Mouse (Mus musculus) monocyte, adult 2 months (primary cell): ENCODE measurements around the gene Pcp4.
A peak's percentile ranks its signal among the peaks of the same experiment; 100 is the strongest.

Experiments
- DNase-seq, 2 experiments: peaks; one replicate each; pipeline ENCODE4 v3.0.0; 2022; ENCODE audit warnings: low spot score in 2 of 2, low read depth in 1 of 2

Gene Pcp4

GRCm38 (mm10) chr16:96487007-96487684, 19.7 kb downstream of the Pcp4 start:
- no peak for DNase-seq

GRCm38 (mm10) chr16:96488038-96488437, 20.6 kb downstream of the Pcp4 start:
- DNase-seq = no peak

- no peak for DNase-seq
Measured at GRCm38 (mm10) chr16:96491530-96491929, 24.1 kb downstream of the Pcp4 start.

- no peak for DNase-seq
Measured at GRCm38 (mm10) chr16:96494079-96494478, 26.7 kb downstream of the Pcp4 start.

GRCm38 (mm10) chr16:96498951-96499350, 31.5 kb downstream of the Pcp4 start:
- no peak for DNase-seq

- no peak for DNase-seq
Measured at GRCm38 (mm10) chr16:96501241-96501640, 33.8 kb downstream of the Pcp4 start.

GRCm38 (mm10) chr16:96502586-96502985, 35.2 kb downstream of the Pcp4 start:
- no peak for DNase-seq

- DNase-seq = no peak
Measured at GRCm38 (mm10) chr16:96514466-96514865, 47.1 kb downstream of the Pcp4 start.

GRCm38 (mm10) chr16:96527476-96527875, 60.1 kb downstream of the Pcp4 start:
- DNase-seq = no peak

GRCm38 (mm10) chr16:96528471-96528870, 61.1 kb downstream of the Pcp4 start:
- no peak for DNase-seq

- no peak for DNase-seq
Measured at GRCm38 (mm10) chr16:96529896-96530568, 62.6 kb downstream of the Pcp4 start.

- no peak for DNase-seq
Measured at GRCm38 (mm10) chr16:96530569-96530898, 63.1 kb downstream of the Pcp4 start.

GRCm38 (mm10) chr16:96531029-96531428, 63.6 kb downstream of the Pcp4 start:
- no peak for DNase-seq

- no peak for DNase-seq
Measured at GRCm38 (mm10) chr16:96533710-96534109, 66.3 kb downstream of the Pcp4 start.

- no peak for DNase-seq
Measured at GRCm38 (mm10) chr16:96535271-96535670, 67.9 kb downstream of the Pcp4 start.

- DNase-seq = no peak
Measured at GRCm38 (mm10) chr16:96536426-96536825, 69.0 kb downstream of the Pcp4 start.

- DNase-seq = no peak
Measured at GRCm38 (mm10) chr16:96539091-96539490, 71.7 kb downstream of the Pcp4 start.

GRCm38 (mm10) chr16:96541056-96541455, 73.7 kb downstream of the Pcp4 start:
- DNase-seq = peak in 1 of 2 experiments; percentile 10

- no peak for DNase-seq
Measured at GRCm38 (mm10) chr16:96552680-96553079, 85.3 kb downstream of the Pcp4 start.

- no peak for DNase-seq
Measured at GRCm38 (mm10) chr16:96555412-96555811, 88.0 kb downstream of the Pcp4 start.

- no peak for DNase-seq
Measured at GRCm38 (mm10) chr16:96556621-96557020, 89.2 kb downstream of the Pcp4 start.

GRCm38 (mm10) chr16:96558341-96558740, 90.9 kb downstream of the Pcp4 start:
- no peak for DNase-seq

GRCm38 (mm10) chr16:96559796-96560195, 92.4 kb downstream of the Pcp4 start:
- DNase-seq = no peak
